17 mouse cellular contexts compared by ENCODE assay signal in genomic region chr12:46395245-46395644, GRCm38 (mm10).
"Had no signal": no experiment of that assay in that cellular context is flagged by ENCODE, and none has a peak within 500 bp of the region (broad histone marks: within the 10 kb centered on the region; RNA-seq: fewer than 3 reads in every experiment).

No protein-coding gene starts in this region.

- H3K4me3 ChIP-seq: lung, embryonic 15.5 days; megakaryocyte, embryonic 14.5 days; midbrain, embryonic 15.5 days; neural tube, embryonic 12.5 days had no signal

- H3K27me3 ChIP-seq: midbrain, embryonic 15.5 days; neural tube, embryonic 12.5 days had no signal

- H3K4me2 ChIP-seq: lung, embryonic 15.5 days; midbrain, embryonic 11.5 days; midbrain, embryonic 15.5 days; neural tube, embryonic 12.5 days had no signal

- H3K9ac ChIP-seq: liver, postnatal 0 days; lung, embryonic 15.5 days; midbrain, embryonic 15.5 days; neural tube, embryonic 12.5 days had no signal

- H3K9me3 ChIP-seq: lung, embryonic 15.5 days; megakaryocyte, embryonic 14.5 days; midbrain, embryonic 15.5 days; neural tube, embryonic 12.5 days had no signal

- DNase-seq: liver, postnatal 0 days; lung, adult 2 months; lung, postnatal 14 days; lung, postnatal 36 days; right cerebral cortex, postnatal 25 days; right cerebral cortex, postnatal 4 days; spleen, adult 18-20 months; thymus, adult 18-20 months; thymus, postnatal 14 days; thymus, postnatal 36 days had no signal

- H3K4me1 ChIP-seq: lung, embryonic 15.5 days; neural tube, embryonic 12.5 days had no signal

- ATAC-seq: liver, postnatal 0 days; lung, postnatal 0 days; midbrain, embryonic 15.5 days had no signal

- H3K36me3 ChIP-seq: lung, embryonic 15.5 days; midbrain, embryonic 15.5 days; neural tube, embryonic 12.5 days had no signal

- H3K27ac ChIP-seq: lung, embryonic 15.5 days; macrophage; midbrain, embryonic 15.5 days; neural tube, embryonic 12.5 days had no signal
